Mouse (Mus musculus) lung, postnatal 0 days (tissue): Measurements from ENCODE around the gene Akr1b7.

Experiments
- CTCF ChIP-seq: IDR thresholded peaks from 2 replicates; pipeline ENCODE4 v1.5.1; 2016; ENCODE audit warnings: antibody characterized with exemption, mild to moderate bottlenecking
- EP300 ChIP-seq: IDR thresholded peaks from 2 replicates; pipeline ENCODE4 v1.6.1; 2016; ENCODE audit warnings: antibody characterized with exemption, mild to moderate bottlenecking, control low read depth

- TF ChIP-seq CTCF = no peak
- TF ChIP-seq EP300 = no peak
These were observed 29.6 kb downstream of the Akr1b7 start for GRCm38 (mm10) chr6:34441556-34442257.
